Mouse (Mus musculus) MEL (cell line): ENCODE results near the gene Stox1.
A peak's percentile ranks its signal among the peaks of the same experiment; 100 is the strongest.

ENCODE experiments used
- CTCF ChIP-seq, 3 experiments: IDR thresholded peaks in 2 of 3; conservative IDR thresholded peaks in 1 of 3; 2 replicates each; pipeline ENCODE4 v1.5.1; 2011 to 2012; ENCODE audit warnings: low read length in 3 of 3, low read depth in 2 of 3, mild to moderate bottlenecking in 2 of 3, improper control_type of control experiment in 1 of 3, inconsistent platforms in 1 of 3, mixed read lengths in 1 of 3, moderate library complexity in 1 of 3; ENCODE audit not compliant: control insufficient read depth in 1 of 3, insufficient read depth in 1 of 3, poor library complexity in 1 of 3, severe bottlenecking in 1 of 3
- JUND ChIP-seq: IDR thresholded peaks from 2 replicates; pipeline ENCODE4 v1.6.1; 2011; ENCODE audit warnings: low read depth, mild to moderate bottlenecking, improper control_type of control experiment, low read length
- MAFK ChIP-seq: IDR thresholded peaks from 2 replicates; pipeline ENCODE4 v1.6.1; 2011; ENCODE audit warnings: low read depth, mild to moderate bottlenecking, low read length, improper control_type of control experiment, borderline replicate concordance
- NRF1 ChIP-seq: IDR thresholded peaks from 2 replicates; pipeline ENCODE4 v1.6.1; 2014; ENCODE audit warnings: low read depth, mild to moderate bottlenecking, inconsistent platforms, low read length, improper control_type of control experiment, moderate library complexity; ENCODE audit not compliant: poor library complexity, insufficient read depth, severe bottlenecking
- POLR2A ChIP-seq, 2 experiments: IDR thresholded peaks; 2 replicates each; pipeline ENCODE4 v1.6.1; 2011 to 2012; ENCODE audit warnings: low read length in 2 of 2, mild to moderate bottlenecking in 2 of 2, control low read depth in 1 of 2, improper control_type of control experiment in 1 of 2, low read depth in 1 of 2, moderate library complexity in 1 of 2; ENCODE audit not compliant: control insufficient read depth in 1 of 2, insufficient read depth in 1 of 2, poor library complexity in 1 of 2
- POLR2AphosphoS2 ChIP-seq: IDR thresholded peaks from 2 replicates; pipeline ENCODE4 v1.6.1; 2011; ENCODE audit warnings: low read length, improper control_type of control experiment
- RAD21 ChIP-seq: IDR thresholded peaks from 2 replicates; pipeline ENCODE4 v1.6.1; 2011; ENCODE audit warnings: mild to moderate bottlenecking, low read depth, low read length, improper control_type of control experiment
- TCF12 ChIP-seq: IDR thresholded peaks from 2 replicates; pipeline ENCODE4 v1.6.1; 2014; ENCODE audit warnings: low read depth, mild to moderate bottlenecking, inconsistent platforms, low read length, improper control_type of control experiment, moderate library complexity

- TF ChIP-seq MAFK (no peak), JUND (no peak), RAD21 (no peak), CTCF (IDR thresholded peaks at IDR 0.05 in 2 of 3, conservative IDR thresholded peaks at IDR 0.05 in 1 of 3; ENCODE audit: control insufficient read depth in 1 of 3, insufficient read depth in 1 of 3, low read depth in 2 of 3, low read length in 3 of 3, poor library complexity in 1 of 3, severe bottlenecking in 1 of 3) (no peak), POLR2A (IDR thresholded peaks at IDR 0.05; ENCODE audit: control insufficient read depth in 1 of 2, insufficient read depth in 1 of 2, low read depth in 1 of 2, low read length in 2 of 2, poor library complexity in 1 of 2) (no peak), TCF12 (peak; percentile 54; the same call in 1 of the 2 replicates), NRF1 (no peak), POLR2AphosphoS2 (no peak)
Observed at GRCm38 (mm10) chr10:62668043-62668442, 57.9 kb downstream of the Stox1 start.
